Mouse (Mus musculus): Measurements from ENCODE around the gene Timd4.

The Timd4 gene

GRCm38 (mm10) chr11:46810511-46810910 lies at the start of gene Timd4:
Gene Timd4 (plus strand): TSS chr11:46810800.
- no peak for DNase-seq (ENCODE audit: low spot score in 2 of 2)

GRCm38 (mm10) chr11:46776879-46777278 lies 33.7 kb upstream of the Timd4 start:
- DNase-seq (ENCODE audit: low spot score in 2 of 2): no peak

- DNase-seq (ENCODE audit: low spot score in 2 of 2): no peak
Measured at GRCm38 (mm10) chr11:46779811-46780210, 30.8 kb upstream of the Timd4 start.

GRCm38 (mm10) chr11:46804440-46804839 lies 6.2 kb upstream of the Timd4 start:
- no peak for DNase-seq (ENCODE audit: low spot score in 2 of 2)

- no peak for DNase-seq (ENCODE audit: low spot score in 2 of 2)
Measured at GRCm38 (mm10) chr11:46817692-46818091, 7.1 kb downstream of the Timd4 start.

- DNase-seq (ENCODE audit: low spot score in 2 of 2): no peak
Measured at GRCm38 (mm10) chr11:46819930-46820329, 9.3 kb downstream of the Timd4 start.

- DNase-seq (ENCODE audit: low spot score in 2 of 2): no peak
Measured at GRCm38 (mm10) chr11:46830348-46830747, 19.7 kb downstream of the Timd4 start.

- DNase-seq (ENCODE audit: low spot score in 2 of 2): no peak
Measured at GRCm38 (mm10) chr11:46835080-46835479, 24.5 kb downstream of the Timd4 start.

GRCm38 (mm10) chr11:46842015-46842726 lies 31.6 kb downstream of the Timd4 start:
- DNase-seq (ENCODE audit: low spot score in 2 of 2): no peak

GRCm38 (mm10) chr11:46846661-46847060 lies 36.1 kb downstream of the Timd4 start:
- no peak for DNase-seq (ENCODE audit: low spot score in 2 of 2)

- DNase-seq (ENCODE audit: low spot score in 2 of 2): no peak
Measured at GRCm38 (mm10) chr11:46847827-46848220, 37.2 kb downstream of the Timd4 start.

GRCm38 (mm10) chr11:46848221-46848971 lies 37.8 kb downstream of the Timd4 start:
- DNase-seq (ENCODE audit: low spot score in 2 of 2): no peak

- no peak for DNase-seq (ENCODE audit: low spot score in 2 of 2)
Measured at GRCm38 (mm10) chr11:46864809-46865208, 54.2 kb downstream of the Timd4 start.

GRCm38 (mm10) chr11:46868594-46868993 lies 58.0 kb downstream of the Timd4 start:
- DNase-seq (ENCODE audit: low spot score in 2 of 2): no peak

GRCm38 (mm10) chr11:46875774-46876173 lies 65.2 kb downstream of the Timd4 start:
- DNase-seq (ENCODE audit: low spot score in 2 of 2): no peak

GRCm38 (mm10) chr11:46882456-46882855 lies 71.9 kb downstream of the Timd4 start:
- DNase-seq (ENCODE audit: low spot score in 2 of 2): no peak

- no peak for DNase-seq (ENCODE audit: low spot score in 2 of 2)
Measured at GRCm38 (mm10) chr11:46889093-46889492, 78.5 kb downstream of the Timd4 start.
